Mouse (Mus musculus): ENCODE data around the gene Ndst2.

- TF ChIP-seq POLR2A (IDR thresholded peaks at IDR 0.05; ENCODE audit: insufficient read depth, low read depth, low read length) (no peak), CTCF (IDR thresholded peaks at IDR 0.05; ENCODE audit: insufficient read depth, low read depth, low read length) (no peak)
Measured at GRCm38 (mm10) chr14:20708239-20708638, 26.1 kb downstream of the Ndst2 start.
